Mouse (Mus musculus) liver, adult (tissue): ENCODE results near the gene Prss12.

Experiments
- GATA4 ChIP-seq: IDR thresholded peaks from 2 replicates; pipeline ENCODE4 v1.6.1; 2014; ENCODE audit warnings: mild to moderate bottlenecking, low read length; ENCODE audit not compliant: insufficient replicate concordance

Prss12 gene

GRCm38 (mm10) chr3:123446708-123447537 lies at the start of gene Prss12:
Gene Prss12 (plus strand): TSS chr3:123446913.
- no peak for TF ChIP-seq GATA4

- TF ChIP-seq GATA4, result no peak
Observed at GRCm38 (mm10) chr3:123397562-123398481, 48.9 kb upstream of the Prss12 start.

- TF ChIP-seq GATA4, result no peak
Observed at GRCm38 (mm10) chr3:123404945-123405344, 41.8 kb upstream of the Prss12 start.

- no peak for TF ChIP-seq GATA4
Observed at GRCm38 (mm10) chr3:123411821-123412578, 34.7 kb upstream of the Prss12 start.

GRCm38 (mm10) chr3:123413173-123413572 lies 33.5 kb upstream of the Prss12 start:
- TF ChIP-seq GATA4, result no peak

- no peak for TF ChIP-seq GATA4
Observed at GRCm38 (mm10) chr3:123425647-123426046, 21.1 kb upstream of the Prss12 start.

GRCm38 (mm10) chr3:123428005-123428404 lies 18.7 kb upstream of the Prss12 start:
- no peak for TF ChIP-seq GATA4

- no peak for TF ChIP-seq GATA4
Observed at GRCm38 (mm10) chr3:123429597-123430458, 16.9 kb upstream of the Prss12 start.

- TF ChIP-seq GATA4, result no peak
Observed at GRCm38 (mm10) chr3:123431951-123432674, 14.6 kb upstream of the Prss12 start.

GRCm38 (mm10) chr3:123433362-123433761 lies 13.4 kb upstream of the Prss12 start:
- no peak for TF ChIP-seq GATA4

- TF ChIP-seq GATA4, result no peak
Observed at GRCm38 (mm10) chr3:123437608-123438007, 9.1 kb upstream of the Prss12 start.

GRCm38 (mm10) chr3:123440490-123440889 lies 6.2 kb upstream of the Prss12 start:
- no peak for TF ChIP-seq GATA4

GRCm38 (mm10) chr3:123444466-123444865 lies 2.2 kb upstream of the Prss12 start:
- TF ChIP-seq GATA4, result no peak
